In genomic region chr1:158187651-158188050, GRCm38 (mm10) we compare ENCODE assay signal across 16 mouse cellular contexts.
"Had no signal": no experiment of that assay in that cellular context is flagged by ENCODE, and none has a peak within 500 bp of the region (broad histone marks: within the 10 kb centered on the region; RNA-seq: fewer than 3 reads in every experiment).

No protein-coding gene starts in this region.

- H3K4me2 ChIP-seq: liver, embryonic 13.5 days; neural tube, embryonic 15.5 days had no signal

- H3K27me3 ChIP-seq: liver, embryonic 13.5 days; neural tube, embryonic 15.5 days had no signal

- H3K9me3 ChIP-seq: liver, embryonic 13.5 days; midbrain, embryonic 10.5 days; neural tube, embryonic 15.5 days had no signal

- H3K4me1 ChIP-seq: liver, embryonic 13.5 days; midbrain, embryonic 10.5 days; neural tube, embryonic 15.5 days had no signal

- ATAC-seq: liver, postnatal 0 days; lung, postnatal 0 days had no signal

- DNase-seq: kidney, postnatal 10 days; kidney, postnatal 4 days; liver; liver, embryonic 13.5 days; liver, postnatal 0 days; lung, postnatal 36 days; midbrain, embryonic 14.5 days; right cerebral cortex, adult 18-20 months; right cerebral cortex, postnatal 25 days; thymus, adult 18-20 months; thymus, postnatal 14 days had no signal

- H3K4me3 ChIP-seq: layer of hippocampus, adult 2 months; liver, embryonic 13.5 days; midbrain, embryonic 10.5 days; myocyte; neural tube, embryonic 15.5 days had no signal

- H3K27ac ChIP-seq: layer of hippocampus, adult 2 months; liver, embryonic 13.5 days; midbrain, embryonic 10.5 days; neural tube, embryonic 15.5 days had no signal

- H3K9ac ChIP-seq: liver, embryonic 13.5 days; liver, postnatal 0 days; neural tube, embryonic 15.5 days had no signal

- H3K36me3 ChIP-seq: liver, embryonic 13.5 days; midbrain, embryonic 10.5 days; neural tube, embryonic 15.5 days had no signal
